Mouse (Mus musculus) ES-CJ7 (cell line): ENCODE results near the gene Gm6408.
"Not testable (repeated sequence)": the region's sequence is repeated elsewhere in the genome, so short reads cannot be mapped to it uniquely, and the experiment has no call there.

Experiments used
- DNase-seq: peaks from one replicate; pipeline ENCODE4 v3.0.0; 2011; ENCODE audit warnings: low read depth, low spot score

Gene Gm6408

DNA sequence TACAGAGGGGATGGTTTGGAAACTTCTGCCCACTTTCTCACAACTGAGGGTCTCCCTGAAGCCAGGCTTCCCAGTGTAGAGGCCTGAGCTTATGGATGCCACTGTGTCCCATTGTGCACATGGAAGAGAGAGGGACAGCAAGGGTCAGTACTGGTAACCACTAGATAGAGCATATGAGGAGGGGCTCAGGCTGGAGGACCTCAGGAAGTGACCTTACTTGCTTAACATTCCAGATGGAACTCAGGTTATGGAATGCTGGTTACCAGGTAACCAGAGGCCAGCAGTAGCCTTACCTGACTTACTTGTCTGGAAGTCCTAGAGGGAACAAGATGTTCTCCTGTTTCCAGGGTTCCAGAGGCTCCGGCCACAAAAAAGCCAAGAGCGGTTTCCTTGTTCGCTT, at the start of gene Gm6408:
TSS of gene Gm6408 (plus strand) at position 301 of the 400 bp plus-strand sequence.
- not testable (repeated sequence) for DNase-seq

DNA sequence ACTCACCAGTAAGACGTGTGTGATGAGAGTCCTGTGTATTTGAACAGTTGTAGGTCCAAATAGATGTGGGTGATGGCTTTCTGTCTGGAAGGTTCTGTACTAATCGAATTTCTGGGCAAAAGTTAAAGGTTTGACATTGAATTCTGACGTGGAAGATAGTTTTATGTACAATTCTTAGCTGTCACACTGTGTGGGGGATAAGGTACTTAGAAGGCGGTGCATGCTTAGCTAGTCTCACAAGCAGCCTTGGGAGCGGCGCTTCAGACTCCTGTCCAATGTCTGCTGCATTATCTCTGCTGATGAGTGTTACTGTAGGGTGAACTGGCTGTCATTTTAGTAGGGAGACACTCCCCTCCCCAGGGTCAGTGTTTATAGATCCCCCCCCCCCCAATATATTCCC, 49.3 kb upstream of the Gm6408 start:
- no peak for DNase-seq

DNA sequence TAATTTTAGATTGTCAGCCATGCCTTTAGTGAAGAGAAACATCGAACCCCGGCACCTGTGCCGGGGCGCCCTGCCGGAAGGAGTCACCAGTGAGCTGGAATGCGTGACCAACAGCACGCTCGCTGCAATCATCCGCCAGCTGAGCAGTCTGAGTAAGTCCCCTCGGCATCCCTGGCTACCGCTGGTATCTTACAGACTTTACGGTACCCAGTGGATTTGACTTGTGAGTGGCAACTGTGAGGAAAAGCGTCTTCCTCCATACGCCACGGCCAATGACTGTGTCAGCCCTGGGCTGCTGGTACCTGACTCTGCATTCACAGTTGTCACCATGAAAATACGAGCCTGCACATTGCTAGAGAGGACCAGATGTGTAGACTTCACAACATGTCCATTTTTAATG, 46.4 kb upstream of the Gm6408 start:
- no peak for DNase-seq

DNA sequence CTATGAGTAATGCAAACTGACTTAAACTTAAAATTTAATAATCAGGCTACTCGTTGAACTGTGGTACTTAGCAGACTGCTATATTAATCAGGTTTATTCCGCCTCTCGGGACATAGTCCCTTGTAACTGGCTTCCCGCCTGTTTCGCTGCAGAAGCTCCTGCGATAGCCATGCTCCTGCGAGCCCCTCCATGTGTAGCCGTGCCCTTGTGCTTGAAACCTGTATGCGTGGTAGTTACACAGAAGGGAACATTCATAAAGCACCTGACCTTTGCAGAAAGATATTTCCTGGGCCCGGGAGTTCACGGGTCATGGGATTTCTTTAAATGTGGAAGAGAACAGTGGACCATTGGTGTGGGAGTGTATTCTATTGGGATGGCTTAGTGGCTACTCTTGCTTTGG, 45.0 kb upstream of the Gm6408 start:
- no peak for DNase-seq

DNA sequence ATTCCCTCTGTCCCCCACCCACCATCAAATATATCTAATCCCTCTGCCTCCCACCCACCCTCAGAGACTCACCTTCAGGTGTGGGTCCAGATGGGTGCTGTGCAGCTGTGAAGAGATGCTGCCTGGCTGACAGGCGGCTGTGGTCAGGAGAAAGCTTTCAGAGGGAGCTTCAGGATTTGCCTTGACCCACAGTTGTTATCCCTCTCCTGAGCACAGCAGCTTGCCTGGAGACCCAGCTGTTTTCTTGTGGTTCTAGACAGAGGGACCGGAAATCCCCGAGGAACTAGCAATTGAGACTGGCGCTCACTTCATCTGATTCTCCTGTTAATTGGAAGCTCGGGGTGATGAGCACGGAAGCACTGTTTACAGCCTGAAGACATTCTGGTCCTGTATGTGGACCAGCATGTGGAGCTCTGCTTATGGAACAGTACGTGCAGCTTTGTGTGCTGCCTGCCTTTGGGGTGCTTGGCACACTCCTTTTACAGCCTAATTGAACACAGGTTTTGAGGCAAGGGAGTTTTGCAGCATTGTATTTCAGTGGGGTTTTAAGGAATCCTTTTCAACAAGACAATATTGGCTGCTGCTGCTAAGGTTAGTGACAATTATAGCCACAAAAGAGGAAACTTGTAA, 42.5 kb upstream of the Gm6408 start:
- DNase-seq: no peak

DNA sequence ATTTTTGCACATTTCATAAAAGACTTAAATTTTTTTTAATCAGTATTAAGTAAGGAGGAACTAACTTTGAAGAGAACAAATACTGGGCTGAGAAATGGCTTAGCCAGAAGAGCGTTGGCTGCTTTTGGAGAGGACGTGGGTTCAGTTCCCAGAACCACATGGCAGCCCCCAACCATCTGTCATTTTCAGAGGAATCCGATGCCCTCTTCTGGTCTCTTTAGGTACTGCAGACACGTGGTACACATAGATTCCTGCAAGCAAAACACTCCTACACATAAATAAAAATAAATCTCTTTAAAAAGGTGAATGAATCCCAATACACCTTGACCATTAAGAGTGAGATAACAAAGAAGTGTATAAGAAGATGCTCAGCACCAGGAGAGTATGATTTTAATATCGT, 41.5 kb upstream of the Gm6408 start:
- DNase-seq: peak; percentile 48

DNA sequence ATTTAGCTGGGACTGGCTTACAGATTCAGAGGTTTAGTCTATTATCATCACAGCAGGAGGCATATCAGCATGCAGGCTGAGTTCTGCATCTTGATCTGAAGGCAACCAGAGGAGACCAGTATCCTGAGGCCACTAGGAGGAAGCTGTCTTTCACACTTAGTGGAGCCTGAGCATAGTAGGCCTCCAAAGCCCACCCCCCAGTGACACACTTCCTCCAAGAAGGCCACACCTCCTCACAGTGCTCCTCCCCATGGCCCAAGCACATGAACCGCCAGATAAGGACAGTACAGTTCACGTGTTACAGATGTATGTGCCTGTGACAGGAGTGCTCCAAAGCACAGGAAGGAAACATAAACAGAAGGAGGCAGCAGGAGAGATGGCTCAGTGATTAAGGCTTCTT, 39.0 kb upstream of the Gm6408 start:
- peak; percentile 17 for DNase-seq

DNA sequence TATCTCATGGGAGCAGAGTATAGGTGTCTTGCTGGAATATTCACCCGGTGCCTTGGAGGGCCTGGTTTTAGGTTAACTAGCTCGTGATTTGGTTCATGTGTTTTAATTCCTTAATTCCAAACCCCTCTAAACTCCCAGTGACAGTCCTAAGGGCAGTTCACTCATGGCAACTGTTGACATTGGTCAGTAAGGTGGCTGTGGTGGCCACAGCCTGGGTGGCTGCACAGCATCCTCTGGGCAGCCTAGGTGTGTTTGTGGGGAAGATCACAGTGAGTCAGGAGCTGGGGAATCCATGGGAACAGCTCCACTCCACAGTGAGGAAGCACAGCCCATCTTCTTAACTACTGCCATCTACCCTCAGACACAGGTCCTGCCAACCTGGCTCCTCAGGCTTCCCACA, 35.1 kb upstream of the Gm6408 start:
- no peak for DNase-seq

DNA sequence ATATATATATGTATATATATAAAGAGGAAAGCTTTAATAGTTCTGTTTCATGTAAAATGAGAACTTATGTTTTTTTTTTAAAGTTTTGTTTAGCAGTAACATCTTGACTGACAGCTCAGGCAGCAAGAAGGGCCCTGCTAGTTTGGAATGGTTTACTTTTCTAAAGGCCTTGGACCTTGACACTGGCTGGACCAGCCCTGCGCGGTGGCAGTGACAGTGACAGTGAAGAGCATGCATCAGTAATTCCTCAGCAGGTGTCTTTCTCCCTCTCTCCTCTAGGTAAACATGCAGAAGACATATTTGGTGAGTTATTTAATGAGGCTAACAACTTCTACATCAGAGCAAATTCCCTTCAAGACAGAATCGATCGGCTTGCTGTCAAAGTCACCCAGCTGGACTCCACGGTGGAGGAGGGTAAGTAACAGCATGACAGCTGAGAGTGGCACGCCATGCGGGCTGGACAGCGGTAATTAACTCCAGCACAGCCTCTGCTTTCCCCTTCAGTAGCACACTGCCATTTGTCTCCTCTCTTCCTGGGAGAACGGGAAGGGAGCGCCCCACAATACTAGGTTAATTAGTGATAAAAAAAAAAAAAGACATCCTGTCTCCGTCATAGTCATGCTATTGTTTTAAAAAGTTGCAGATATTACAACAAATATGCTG, 30.0 kb upstream of the Gm6408 start:
- DNase-seq: no peak

DNA sequence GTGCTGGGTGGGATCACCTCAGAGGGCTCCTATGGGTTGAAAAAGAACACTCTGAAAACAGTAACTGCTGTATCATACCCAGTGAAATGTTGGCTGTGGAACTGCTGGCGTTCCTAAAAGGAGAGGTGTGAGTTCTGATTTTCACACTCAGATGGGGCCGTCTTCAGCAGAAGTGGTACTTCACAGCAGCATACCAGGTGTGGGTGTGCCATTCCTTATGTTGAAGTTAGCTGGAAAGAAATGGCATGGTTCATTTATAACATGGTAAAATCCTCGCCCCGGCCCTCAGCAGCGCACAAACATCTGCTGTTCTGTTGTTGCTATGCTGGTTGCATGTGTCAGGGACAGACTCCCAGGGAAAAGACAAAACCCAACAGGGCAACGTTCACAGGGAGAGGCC, 28.2 kb upstream of the Gm6408 start:
- no peak for DNase-seq

DNA sequence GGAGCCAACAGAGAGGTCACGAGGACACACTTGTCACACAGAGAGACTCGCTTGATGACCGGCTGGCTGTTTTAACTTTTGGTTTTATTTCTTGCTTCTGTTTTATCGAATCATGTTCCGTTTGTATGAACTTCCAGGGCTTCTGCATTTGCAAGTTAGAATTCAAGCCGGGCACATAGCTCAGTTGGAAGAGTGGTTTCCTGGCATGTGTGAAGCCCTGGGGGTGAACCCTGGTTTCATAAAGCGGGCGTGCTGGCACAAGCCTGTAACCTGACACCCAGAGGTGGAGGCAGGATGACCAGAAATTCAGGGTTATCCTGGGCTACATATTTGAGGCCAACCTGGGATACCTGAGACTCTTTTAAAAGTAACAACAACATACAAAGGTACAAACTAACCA, 20.2 kb upstream of the Gm6408 start:
- no peak for DNase-seq

DNA sequence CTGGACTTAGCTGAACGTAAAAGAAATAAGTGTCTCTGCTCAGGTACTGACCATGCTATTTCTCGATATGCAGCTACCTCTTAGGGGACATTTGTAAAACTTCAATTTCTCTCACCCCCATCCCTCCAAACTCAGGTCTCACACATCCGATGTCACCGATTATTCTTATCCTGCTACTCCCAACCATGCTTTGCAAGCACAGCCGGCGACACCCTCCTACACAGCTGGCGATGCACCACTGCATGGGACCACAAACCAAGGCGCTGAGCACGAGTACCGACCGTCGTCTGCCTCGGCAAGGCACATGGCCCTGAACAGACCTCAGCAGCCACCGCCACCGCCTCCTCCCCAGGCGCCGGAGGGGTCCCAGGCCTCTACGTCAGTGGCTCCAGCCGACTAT, 15.1 kb upstream of the Gm6408 start:
- no peak for DNase-seq

DNA sequence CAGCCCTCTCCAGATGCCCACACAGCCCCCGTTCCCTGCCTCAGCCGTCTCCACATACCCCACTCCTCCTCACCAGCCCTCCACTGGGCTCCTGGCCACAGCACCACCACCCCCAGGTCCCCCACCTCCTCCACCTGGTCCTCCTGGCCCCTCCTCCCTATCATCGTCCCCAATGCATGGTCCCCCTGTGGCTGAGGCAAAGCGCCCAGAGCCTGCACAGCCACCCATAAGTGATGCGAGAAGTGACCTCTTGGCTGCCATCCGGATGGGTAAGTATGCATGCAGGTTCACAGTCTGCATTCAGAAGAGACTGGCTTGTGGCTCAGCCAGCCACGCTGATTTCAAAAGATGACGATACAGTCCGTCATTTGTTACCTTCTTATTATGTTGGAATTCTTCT, 13.5 kb upstream of the Gm6408 start:
- no peak for DNase-seq

DNA sequence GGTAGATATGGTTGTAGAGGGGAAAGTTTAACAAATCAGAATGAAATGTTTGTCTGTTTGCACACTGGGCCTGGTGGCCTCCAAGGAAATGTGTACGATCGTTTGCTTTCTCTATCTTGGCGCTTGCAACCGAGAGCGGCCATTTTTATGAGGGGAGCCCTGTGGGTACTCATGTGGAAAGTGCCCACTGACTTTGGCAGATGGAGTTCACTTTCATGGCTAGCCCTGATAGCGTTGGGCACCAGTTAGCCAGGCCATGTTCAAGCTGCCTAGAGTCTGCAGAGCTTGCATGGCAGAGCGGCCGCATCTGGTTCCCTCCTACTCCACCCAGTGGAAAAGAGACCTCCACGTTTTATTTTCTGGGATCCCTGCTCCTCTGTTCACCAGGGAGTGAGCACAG, 10.9 kb upstream of the Gm6408 start:
- DNase-seq: no peak

DNA sequence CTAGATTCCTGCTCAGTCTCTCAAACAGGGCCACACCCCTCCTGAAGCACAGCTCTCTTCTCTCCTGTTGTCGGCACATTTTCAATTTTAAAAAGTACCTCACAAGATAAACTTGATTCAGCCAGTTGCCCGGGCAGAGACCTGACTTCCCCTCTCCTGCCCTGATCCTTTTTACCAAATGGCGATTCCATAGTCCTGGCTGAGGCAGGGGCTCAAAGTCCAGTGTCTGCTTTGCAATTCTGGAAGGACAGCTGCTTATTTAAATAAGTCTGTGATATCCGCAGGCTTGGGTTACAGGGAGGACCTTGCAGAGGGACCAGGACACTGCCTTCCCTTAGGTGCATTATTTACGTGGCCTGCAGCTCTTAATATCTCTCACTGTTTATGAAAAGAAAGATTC, 10.5 kb upstream of the Gm6408 start:
- no peak for DNase-seq

DNA sequence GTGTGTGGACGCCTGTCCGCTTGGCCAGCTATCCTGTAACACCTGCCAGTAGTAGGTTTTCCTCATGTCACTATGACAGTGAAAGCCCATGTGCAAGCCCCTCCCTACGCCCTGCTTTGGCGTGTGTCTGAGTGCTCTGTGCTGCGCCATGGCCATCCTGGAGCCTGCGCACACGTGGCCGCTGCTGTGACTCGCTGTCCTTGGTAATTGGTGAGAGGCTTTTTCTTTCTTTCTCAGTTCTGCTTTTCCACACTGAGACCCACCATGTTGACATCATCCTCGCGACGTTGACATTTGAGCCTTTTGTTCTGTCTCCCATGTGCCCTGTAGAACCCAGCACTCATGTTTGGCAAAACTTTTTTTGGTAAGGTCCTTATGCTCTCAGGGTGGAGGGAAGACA, 9.9 kb upstream of the Gm6408 start:
- no peak for DNase-seq

DNA sequence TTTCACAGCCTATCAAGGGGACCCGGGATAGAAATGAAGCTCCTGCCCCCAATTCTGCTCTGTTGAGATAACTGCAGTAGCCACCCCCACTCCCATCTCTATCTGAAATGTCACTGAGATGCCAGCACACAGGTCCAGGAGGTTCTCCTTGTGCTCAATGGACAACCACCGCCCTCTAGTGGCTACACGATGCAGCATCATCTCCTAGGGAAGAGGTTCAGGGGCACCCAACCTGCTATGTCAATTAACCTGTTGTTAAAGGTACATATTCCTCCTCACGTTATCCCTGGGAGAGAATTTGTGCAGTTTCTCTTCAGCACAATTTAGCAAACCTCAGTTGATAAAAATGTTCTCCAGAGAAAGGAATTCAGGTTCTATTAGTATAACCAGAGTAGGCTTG, 2.2 kb upstream of the Gm6408 start:
- DNase-seq: not testable (repeated sequence)

DNA sequence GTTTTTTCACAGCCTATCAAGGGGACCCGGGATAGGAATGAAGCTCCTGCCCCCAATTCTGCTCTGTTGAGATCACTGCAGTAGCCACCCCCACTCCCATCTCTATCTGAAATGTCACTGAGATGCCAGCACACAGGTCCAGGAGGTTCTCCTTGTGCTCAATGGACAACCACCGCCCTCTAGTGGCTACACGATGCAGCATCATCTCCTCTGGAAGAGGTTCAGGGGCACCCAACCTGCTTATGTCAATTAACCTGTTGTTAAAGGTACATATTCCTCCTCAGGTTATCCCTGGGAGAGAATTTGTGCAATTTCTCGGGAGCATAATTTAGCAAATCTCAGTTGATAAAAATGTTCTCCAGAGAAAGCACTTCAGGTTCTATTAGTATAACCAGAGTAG, 7.2 kb downstream of the Gm6408 start:
- not testable (repeated sequence) for DNase-seq

DNA sequence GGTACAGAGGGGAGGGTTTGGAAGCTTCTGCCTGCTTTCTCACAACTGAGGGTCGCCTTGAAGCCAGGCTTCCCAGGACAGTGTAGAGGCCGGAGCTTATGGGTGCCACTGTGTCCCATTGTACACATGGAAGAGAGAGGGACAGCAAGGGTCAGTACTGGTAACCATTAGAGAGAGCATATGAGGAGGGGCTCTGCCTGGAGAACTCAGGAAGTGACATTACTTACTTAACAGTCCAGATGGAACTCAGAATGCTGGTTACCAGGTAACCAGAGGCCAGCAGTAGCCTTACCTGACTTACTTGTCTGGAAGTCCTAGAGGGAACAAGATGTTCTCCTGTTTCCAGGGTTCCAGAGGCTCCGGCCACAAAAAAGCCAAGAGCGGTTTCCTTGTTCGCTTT, 9.3 kb downstream of the Gm6408 start, which contains the start of gene Gm6370:
TSS of gene Gm6370 (plus strand) at position 301 of the 400 bp plus-strand sequence.
- DNase-seq: not testable (repeated sequence)

DNA sequence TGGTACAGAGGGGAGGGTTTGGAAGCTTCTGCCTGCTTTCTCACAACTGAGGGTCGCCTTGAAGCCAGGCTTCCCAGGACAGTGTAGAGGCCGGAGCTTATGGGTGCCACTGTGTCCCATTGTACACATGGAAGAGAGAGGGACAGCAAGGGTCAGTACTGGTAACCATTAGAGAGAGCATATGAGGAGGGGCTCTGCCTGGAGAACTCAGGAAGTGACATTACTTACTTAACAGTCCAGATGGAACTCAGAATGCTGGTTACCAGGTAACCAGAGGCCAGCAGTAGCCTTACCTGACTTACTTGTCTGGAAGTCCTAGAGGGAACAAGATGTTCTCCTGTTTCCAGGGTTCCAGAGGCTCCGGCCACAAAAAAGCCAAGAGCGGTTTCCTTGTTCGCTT, 20.3 kb downstream of the Gm6408 start, which contains the start of gene 4930449I24Rik:
TSS of gene 4930449I24Rik (plus strand) at position 301 of the 400 bp plus-strand sequence.
- DNase-seq: not testable (repeated sequence)

DNA sequence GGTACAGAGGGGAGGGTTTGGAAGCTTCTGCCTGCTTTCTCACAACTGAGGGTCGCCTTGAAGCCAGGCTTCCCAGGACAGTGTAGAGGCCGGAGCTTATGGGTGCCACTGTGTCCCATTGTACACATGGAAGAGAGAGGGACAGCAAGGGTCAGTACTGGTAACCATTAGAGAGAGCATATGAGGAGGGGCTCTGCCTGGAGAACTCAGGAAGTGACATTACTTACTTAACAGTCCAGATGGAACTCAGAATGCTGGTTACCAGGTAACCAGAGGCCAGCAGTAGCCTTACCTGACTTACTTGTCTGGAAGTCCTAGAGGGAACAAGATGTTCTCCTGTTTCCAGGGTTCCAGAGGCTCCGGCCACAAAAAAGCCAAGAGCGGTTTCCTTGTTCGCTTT, 32.1 kb downstream of the Gm6408 start, which contains the start of gene Gm3402:
TSS of gene Gm3402 (plus strand) at position 301 of the 400 bp plus-strand sequence.
- not testable (repeated sequence) for DNase-seq

DNA sequence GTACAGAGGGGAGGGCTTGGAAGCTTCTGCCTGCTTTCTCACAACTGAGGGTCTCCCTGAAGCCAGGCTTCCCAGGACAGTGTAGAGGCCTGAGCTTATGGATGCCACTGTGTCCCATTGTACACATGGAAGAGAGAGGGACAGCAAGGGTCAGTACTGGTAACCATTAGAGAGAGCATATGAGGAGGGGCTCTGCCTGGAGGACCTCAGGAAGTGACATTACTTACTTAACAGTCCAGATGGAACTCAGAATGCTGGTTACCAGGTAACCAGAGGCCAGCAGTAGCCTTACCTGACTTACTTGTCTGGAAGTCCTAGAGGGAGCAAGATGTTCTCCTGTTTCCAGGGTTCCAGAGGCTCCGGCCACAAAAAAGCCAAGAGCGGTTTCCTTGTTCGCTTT, 43.7 kb downstream of the Gm6408 start, which contains the start of gene Gm3404:
TSS of gene Gm3404 (plus strand) at position 301 of the 400 bp plus-strand sequence.
- not testable (repeated sequence) for DNase-seq
